Mouse (Mus musculus) heart, adult 2 months (tissue): ENCODE data around the gene Gpr1.

Source experiments
- CTCF ChIP-seq: fragments of 200-600 bp; IDR thresholded peaks from 2 replicates; pipeline ENCODE4 v1.8.1; 2022; ENCODE audit warnings: antibody characterized with exemption, mild to moderate bottlenecking, moderate library complexity
- EP300 ChIP-seq: fragments of 200-500 bp; IDR thresholded peaks from 2 replicates; pipeline ENCODE4 v1.6.1; 2011; ENCODE audit warnings: low read depth, low read length, control low read depth; ENCODE audit not compliant: insufficient read depth
- POLR2A ChIP-seq: fragments of 200-500 bp; IDR thresholded peaks from 2 replicates; pipeline ENCODE4 v1.6.1; 2011; ENCODE audit warnings: mild to moderate bottlenecking, low read depth, low read length, control low read depth; ENCODE audit not compliant: insufficient read depth

DNA sequence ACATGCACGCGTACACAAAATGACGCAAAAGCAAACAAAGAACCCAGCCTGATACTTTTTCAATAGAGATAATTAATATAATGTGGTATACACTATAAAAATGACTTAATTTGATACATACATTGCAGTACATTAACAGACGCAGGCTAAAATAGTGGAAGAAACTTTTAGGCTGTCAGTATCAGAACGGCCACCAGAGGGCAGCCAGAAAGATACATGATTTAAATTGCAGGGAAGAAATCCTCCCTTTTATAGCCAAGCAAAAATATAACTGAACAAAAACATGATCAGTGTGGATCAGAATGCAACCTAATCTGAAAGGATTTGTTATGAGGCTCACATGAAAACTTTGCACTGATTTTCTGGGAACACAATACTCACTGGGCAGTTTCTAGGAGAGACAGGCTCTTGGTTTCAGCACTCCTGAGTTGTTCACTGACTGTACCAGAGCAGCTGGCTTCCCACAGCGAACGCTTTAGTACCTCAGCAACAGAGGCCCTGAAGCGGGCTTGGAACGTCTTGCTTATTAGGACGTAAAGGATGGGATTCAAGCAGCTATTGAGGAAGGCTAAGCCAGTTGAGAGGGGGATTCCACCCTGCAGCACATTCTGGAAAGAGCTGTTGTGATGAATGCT lies 31.6 kb downstream of the Gpr1 start:
- TF ChIP-seq CTCF (peak; percentile 91), EP300 (no peak), POLR2A (no peak)
